Mouse (Mus musculus) embryo, embryonic 11.5 days (tissue): ENCODE measurements around the gene Shbg.
"Not testable (repeated sequence)": the region's sequence is repeated elsewhere in the genome, so short reads cannot be mapped to it uniquely, and the experiment has no call there.

Source experiments
- DNase-seq: peaks from one replicate; pipeline ENCODE4 v3.0.0-alpha.2; 2012; ENCODE audit warnings: low read depth, low spot score

Gene Shbg

DNA sequence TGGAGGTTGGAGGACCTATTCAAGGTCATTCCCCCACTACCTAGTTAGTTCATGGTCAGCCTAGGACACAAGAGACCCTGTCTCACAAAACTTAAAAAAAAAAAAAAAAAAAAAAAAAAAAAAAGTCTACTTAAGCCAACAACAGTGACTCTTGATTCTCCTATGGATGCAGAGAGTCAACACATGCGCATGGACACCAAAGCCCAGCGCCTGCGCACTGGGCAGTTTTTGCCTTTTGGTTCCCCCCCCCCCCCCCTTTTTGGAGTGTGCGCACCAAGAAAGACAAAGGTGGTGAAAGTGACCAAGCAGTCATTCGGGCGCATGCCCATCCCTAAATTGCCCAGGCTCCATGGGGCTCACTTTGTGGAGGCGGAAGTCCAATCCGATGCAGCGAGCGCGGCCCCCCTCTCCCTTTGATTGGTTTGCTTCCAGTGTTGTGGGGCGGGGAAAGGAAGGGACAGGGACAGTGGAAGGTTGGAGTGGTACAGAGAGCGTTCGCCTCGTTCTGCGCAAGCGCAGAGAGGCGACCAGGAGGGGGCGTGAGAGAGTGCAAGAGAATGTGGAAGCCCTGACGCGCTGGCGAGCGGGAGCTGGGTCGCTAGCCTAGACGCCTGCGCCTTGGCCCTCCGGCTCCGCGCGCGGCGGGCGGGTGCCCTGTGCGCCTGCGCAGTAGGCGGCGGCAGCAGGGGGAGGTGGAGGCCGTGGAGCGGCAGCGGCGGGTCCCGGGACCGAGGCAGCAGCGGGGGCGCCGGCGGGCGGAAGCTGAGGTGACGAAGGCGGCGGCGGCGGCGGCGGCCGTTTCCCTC lies 14.8 kb upstream of the Shbg start, which contains the start of gene Fxr2:
Fxr2 (plus strand) TSS at position 707 of the 806 bp plus-strand sequence.
- peak; percentile 100 for DNase-seq

DNA sequence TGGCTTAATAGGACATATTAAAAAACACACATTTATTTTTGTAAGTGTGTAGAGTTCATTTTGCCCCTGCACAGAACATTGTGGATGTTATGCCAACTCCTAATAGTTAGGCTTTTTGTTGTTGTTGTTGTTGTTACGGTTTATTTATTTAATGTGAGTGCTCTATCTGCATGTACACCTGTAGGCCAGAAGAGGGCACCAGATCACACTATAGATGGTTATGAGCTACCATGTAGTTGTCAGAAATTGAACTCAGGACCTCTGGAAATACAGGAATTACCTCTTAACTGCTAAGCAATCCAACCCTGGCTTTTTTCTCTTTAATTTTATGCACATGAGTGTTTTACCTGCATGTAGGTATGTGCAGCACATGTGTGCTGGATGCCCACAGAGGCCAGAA lies 12.1 kb upstream of the Shbg start:
- DNase-seq, result no peak

DNA sequence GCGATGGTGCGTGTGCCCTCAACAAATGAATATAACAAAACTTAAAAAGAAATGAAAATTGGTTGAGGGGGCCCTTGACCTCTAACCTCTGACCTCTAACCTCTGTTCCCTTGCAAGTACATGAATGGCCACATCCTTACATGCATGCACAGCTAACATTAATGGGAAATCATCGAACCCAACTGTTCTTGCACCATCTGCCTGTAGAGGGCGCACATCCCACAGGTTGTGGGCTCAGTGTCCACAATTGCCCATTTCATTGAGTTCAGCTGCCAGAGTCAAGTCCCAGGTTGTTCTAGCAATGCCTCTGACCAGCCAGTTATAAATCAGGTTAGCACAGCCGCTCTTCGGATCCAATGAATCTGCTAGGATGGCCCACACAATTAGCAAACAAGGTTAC lies 10.6 kb upstream of the Shbg start:
- peak; percentile 76 for DNase-seq

DNA sequence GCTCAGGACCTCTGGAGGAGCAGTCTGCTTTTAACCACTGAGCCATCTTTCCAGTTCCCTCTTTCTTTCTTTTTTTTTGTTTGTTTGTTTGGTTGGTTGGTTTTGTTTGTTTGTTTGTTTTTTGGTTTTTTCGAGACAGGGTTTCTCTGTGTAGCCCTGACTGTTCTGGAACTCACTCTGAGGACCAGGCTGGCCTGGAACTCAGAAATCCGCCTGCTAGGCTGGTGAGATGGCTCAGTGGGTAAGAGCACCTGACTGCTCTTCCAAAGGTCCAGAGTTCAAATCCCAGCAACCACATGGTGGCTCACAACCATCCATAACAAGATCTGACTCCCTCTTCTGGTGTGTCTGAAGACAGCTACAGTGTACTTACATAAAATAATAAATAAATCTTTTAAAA lies 6.6 kb upstream of the Shbg start:
- not testable (repeated sequence) for DNase-seq

DNA sequence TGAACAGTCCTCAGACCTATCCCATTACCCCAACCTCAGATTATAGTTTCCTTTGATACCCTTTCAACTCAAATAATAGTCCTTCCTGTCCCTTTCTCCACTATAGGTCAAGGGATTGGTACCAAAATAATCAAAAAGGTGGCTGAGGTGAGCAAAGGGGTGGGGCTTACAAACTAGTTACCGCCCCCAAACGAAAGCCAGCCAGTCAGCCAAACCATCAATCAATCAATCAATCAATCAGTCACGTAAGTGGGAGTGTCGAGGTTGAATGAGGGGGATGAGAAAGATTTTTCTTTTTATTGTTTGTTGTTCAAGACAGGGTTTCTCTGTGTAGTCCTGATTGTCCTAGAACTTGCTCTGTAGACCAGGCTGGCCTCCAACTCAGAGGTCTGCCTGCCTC lies 5.3 kb upstream of the Shbg start:
- no peak for DNase-seq

DNA sequence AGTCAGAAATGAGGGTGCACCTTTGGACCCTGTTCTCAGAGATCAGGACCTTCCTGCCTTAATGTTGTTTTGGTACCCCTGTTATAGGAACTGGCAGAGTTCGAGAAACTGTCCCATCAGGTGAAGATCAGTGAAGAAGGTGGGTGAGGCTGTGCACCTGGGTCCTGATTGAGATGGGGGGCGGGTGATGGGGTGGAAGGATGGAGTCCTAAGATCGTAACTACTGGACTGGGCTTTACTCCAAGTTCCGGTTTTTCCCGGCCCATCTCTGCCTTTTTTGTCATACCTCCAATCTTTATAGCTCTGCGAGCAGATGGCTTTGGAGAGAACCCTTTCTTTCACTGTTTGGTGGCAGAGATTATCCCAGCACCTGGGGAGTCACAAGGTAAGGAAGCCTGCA lies 4.7 kb upstream of the Shbg start:
- no peak for DNase-seq

DNA sequence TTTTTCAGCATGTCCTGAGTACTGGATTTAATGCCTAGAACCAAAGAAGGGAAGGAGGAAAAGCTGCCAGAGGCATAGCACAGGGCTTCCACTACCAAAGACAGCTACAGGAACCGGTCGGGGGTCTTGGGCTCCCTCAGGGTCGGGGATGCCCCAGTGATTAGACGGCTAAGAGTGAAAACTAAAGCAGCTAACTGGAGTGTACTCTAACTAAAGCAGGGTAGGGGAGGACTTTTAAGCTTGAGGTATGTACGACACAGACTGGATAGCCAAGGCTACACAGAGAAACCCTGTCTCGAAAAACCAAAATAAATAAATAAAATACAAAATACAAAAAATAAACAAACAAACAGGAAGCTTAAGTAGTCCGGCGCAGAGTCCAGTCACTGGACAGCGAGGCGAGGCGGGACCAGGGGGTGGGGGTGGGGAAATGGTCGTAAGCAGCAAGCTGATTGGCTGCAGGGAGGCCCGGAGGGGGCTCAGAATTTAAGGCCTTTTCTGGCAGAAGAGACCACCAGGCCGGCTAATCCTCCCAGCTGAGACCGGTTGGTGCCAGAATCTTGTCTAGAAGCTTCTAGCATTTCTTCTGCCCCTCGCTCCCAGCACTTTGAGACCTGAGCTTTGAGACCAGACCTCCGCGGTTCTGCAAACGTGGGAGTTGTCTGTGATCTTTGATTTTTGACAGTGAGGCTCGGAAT lies 4.0 kb upstream of the Shbg start, which contains the start of gene Sat2:
Sat2 (plus strand) TSS at position 454 of the 698 bp plus-strand sequence.
- peak; percentile 66 for DNase-seq

DNA sequence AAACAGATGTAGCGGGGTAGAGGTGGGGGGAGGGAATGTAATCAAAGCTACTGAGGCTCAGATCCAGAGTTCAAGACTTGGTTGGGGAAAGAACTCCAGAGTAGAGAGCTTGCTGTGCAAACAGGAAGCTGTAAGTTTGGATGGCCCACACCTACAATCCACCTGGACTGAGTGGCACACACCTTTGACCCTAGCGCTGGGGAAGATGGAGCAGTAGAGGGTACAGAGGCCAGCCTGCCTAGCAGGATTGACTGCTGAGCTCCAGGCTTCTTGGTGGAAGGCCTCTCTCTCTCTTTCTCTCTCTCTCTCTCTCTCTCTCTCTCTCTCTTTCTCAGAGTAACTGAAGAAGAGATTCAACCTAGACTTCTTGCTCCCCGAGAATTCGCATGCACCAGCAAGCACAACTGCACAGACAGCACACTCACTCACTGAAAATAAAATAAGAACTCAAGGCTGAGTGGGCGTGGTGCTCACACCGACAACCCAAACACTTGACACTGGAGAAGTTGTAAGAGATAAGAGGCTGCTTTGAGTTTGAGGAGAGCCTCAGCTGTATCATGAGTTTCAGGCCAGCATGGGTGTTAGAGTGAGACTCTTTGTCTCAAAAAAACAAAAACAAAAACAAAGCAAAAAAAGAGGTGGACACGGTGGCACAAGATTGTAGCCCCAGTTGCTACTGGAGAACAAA lies 2.8 kb upstream of the Shbg start:
- DNase-seq, result no peak

DNA sequence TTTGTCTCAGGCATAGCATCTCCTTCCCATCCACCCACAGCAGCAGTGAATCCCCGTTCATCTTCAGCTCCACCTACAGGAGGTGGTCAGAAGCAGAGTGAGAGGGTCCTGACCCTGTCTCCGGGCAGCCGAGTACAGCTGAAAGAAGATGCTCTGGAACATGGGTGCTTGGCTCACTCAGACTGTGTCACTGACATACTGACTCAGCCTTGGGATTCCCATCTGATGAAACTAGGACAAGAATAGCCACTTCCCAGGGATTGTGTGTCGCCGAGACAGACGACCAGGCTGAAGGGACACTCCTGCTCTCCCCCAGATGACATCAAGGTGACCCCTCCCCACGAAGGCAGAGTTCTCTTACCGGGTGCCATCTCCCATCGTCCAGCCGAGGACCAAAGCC lies 924 bp downstream of the Shbg start:
- DNase-seq, result no peak

DNA sequence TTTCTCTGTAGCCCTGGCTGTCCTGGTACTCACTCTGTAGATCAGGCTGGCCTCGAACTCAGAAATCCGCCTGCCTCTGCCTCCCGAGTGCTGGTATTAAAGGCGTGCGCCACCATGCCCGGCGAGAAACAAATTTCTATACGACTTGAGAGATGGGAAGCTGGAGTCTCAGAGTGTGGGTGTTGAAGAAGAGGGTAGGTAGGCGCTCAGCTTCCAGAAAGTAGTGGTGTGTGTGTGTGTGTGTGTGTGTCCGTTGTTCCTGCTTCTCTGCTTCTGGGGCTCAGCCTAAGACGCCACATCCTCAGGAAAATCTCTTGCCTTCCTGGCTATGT lies 3.5 kb downstream of the Shbg start:
- DNase-seq, result not testable (repeated sequence)

DNA sequence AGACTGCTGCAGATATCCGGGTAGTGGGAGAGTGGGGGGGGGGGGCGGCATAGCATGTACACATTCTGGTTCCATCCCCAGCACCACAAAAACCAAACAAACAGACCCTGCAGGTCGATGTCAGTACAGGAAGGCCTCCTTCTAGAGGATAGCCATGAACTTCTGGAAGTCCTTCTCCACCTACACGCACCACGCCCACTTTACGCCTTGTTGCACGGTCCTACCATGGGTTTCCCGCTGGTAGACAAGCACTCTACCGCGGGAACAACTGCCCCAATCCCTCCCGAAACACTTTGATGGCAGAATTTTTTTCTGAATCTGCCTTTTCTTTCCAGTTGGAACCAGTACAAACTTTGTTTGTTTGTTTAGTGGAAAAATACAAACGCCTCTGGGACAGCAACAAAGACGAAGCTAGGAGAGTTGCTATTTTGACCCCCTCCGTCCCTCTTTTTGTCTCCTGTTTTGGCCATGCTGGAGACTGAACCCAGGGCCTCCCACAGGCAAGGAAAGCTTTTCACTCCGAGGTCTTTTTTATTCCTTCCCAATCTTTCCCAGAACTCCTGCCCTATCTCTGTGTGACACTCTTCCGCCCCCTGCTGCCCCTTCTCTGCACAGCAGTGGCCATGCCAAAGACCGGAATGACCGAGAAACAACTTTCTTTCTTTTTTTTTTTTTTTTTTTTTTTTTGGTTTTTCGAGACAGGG lies 4.0 kb downstream of the Shbg start:
- DNase-seq, result peak; percentile 69

DNA sequence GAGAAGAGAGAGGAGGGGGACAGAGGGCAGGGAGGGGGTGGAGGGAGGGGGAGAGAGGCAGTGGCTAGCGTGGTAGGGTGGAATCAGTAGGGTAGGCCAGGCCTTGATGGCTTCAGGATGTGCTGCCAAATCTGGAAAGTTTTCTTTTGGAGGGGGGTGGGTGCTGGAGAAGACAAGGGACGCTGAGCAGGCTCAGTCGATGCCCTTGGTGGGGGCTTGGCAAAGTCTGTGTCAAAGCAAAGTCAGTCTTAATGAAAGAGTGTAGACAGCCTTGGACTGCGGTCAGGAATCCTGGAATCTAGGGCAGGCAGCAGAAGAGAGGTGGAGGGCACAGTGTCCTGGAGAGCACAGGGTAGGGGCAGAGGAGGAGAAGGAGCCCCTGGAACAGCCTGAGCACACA lies 6.8 kb downstream of the Shbg start:
- DNase-seq, result no peak

DNA sequence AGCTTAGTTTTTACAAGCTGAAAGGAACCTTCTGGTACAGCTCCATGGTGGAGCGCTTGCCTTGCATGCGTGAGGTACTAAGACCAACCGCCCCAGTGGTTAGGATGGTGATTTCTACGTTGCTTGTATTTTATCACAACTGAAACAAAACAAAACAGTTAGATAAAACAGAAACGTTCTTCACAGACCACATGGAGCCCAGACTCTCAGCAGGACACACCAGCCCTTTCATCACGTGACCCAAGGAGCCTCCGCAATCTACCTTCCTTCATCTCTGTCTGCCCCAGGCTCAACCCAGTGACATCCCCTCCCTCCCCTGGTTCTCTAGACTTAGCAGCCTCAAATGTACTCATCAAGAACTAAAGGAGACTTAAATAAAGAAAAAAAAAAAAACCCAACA lies 8.3 kb downstream of the Shbg start:
- DNase-seq, result no peak

DNA sequence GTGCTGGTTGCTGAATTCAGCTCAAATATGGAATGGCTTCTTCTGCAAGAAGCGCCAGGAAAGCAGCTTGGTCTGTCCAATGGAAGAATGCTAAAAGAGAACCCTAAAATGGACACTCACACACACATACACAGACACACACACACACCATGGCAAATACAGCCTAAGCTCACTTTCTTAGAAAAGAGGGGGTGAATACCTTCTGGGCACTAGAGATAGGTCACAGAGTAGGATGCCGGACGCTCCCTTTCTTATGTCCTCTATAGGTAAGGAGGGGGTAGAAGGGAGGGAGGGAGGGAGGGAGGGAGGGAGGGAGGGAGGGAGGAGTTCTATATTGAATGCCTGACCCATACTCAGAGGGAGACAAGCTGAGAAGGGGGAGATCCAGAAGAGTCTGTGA lies 9.2 kb downstream of the Shbg start:
- no peak for DNase-seq

DNA sequence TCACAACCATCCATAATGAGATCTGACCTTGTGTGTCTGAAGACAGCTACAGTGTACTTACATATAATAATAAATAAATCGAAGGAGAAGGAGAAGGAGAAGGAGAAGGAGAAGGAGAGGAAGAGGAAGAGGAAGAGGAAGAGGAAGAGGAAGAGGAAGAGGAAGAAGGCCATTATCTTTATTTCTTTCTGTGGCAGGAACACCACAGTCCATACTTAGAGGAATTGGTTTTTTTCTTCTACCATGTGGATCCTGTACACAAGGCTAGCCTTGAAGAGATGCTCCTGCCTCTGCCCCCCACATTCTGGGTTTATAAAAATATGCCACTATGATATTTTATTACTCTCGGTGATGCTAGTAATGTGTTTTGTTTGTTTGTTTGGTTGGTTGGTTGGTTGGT lies 10.9 kb downstream of the Shbg start:
- DNase-seq, result no peak

DNA sequence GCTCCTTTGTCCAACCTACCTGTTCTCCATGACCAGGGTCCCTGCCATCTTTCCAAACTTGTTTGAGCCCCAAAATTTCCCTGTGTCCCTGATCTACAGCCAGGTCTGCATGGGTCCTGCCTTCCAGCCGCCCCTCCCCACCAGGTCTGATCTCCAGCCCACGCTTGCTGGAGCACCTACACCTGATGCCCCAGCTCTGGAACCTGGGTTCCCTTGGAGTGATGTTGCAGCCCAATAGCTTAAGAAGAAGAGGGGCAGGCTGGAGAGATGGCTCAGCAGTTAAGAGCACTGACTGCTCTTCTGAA lies 11.3 kb downstream of the Shbg start:
- DNase-seq, result no peak

DNA sequence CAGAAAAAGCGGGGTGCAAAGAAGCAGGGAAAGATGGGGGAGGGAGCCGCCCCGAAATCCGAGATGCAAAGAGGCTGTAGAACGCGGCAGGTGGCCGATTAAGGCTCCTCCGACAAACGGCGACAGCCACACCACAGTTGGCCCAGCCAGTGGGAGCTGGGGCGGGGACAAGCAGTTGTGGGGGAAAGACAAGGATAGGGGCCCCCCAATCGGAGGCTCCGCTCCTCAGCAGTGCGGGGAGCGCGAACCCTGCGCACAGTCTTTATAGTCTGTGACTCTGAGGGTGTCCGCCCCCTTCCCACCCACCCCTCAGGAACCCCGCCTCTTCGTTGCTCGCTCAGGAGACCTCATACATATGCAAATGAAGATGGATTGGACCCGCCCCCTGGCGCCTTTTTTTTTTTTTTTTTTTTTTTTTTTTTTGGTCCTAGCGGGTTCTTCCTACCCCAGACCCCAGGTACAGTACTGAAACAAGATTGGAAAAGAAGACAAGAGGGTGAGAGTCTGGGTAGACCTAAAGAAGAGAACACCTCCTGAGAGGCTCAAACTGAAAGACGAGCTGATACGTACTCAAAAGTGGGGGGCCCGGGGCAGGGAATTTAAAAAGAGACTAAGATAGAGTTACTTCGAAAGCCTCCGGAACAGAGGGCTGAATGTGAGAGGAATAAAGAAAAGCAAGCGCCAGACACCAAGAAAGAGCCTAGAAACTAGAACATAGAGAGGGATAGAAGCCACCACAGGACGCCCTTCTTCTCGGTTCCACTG lies 11.8 kb downstream of the Shbg start, which contains the start of gene Atp1b2:
Atp1b2 (minus strand) TSS at position 217 of the 765 bp plus-strand sequence.
- DNase-seq, result peak; percentile 66

DNA sequence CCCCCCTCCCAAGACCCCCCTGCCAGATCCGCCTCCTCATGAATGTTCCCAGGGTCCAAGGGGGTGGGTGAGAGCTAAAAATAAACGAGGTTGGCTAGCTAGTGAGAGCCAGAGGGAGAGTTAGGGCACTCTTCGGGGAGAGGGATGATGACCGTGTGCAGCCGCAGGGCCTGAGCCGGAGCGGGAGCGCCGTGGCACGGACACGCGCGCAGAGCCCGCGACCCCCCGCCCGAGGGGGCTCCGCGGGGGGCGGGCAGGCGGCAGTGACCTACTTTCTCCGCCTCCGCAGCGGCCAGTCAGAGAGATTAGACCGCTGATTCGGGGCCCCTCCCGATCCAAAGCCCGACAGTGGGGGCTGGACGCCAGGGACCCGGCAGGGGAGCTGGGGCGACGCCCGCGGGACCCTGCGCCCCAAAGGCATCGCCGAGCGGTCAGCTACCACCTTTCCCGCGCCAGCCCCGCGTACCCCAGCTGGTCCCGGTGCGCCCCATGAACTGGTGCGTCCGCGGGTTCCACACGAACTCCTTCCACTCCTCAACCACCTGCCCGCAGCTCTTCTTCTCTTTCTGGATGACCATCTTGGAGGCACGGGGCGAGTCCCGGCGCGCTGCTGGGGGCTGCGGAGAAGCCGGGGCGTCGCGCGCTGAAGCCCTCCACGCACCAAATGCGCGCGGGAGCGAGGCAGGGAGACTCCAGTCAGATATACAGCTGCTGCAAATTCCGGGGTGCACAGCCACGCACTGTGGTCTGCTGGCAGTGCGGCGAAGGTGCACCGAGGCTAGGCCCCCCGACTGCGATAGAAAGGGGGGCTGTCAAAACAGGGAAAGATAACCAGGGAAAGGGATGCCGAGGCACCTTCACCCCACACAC lies 12.7 kb downstream of the Shbg start:
- no peak for DNase-seq

DNA sequence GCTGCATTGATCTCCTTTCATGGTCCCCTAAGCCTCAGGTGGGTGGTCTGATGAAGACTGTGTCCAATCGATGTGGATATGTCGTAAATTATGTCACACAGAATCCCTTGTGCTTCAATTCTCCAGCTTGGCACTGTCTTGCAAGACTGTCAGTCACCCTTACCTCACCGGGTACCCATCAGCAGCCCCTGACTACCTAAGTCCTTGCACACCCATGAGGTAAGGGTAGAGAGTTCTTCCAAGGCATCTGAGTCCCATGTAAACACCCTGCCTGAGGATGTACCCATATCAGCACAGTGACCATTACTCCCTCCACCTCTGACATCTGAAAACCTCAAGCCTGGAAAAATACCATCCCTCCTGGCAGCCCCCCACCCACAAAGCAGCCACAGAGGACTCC lies 13.4 kb downstream of the Shbg start:
- DNase-seq, result no peak

DNA sequence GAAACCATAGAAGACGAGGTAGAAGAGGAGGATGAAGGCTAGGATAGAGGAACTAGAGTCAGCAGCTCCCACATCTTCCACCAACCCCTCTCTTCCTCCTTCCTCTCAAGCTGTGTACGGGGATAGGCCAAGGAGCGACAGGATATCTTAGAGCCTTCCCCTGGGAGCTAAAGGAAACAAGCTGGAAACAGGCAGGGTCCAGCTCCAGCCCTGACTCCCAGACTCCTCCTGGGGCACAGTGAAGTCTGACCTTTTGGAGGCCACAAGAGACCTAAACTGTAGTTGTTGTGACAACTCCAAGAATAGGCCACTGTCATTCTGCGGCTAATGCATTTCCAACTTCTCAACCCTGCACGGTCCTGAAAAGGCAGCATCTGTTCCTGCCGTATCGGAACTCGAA lies 14.2 kb downstream of the Shbg start:
- DNase-seq, result no peak
